Mouse (Mus musculus) heart, adult 2 months (tissue): ENCODE measurements around the gene Alg11. TPM values are rescaled to one million over a fixed set of nuclear protein-coding genes. Genes with fewer than 3 reads are reported as not detected.

ENCODE experiments used
- DNase-seq, 2 experiments: peaks; one replicate each; pipeline ENCODE4 v3.0.0; 2021
- H3K27ac ChIP-seq: fragments of 200-600 bp; 2 replicates; pipeline ENCODE4 v1.8.1; 2022
- H3K27me3 ChIP-seq: fragments of 200-500 bp; 2 replicates; pipeline ENCODE4 v1.6.1; 2012; ENCODE audit warnings: mild to moderate bottlenecking, low read length, inconsistent platforms, mixed read lengths; ENCODE audit not compliant: control insufficient read depth, insufficient read depth
- H3K36me3 ChIP-seq: fragments of 200-500 bp; 2 replicates; pipeline ENCODE4 v1.6.1; 2012; ENCODE audit warnings: low read length, inconsistent platforms; ENCODE audit not compliant: control insufficient read depth, insufficient read depth
- H3K4me1 ChIP-seq: fragments of 200-500 bp; 2 replicates; pipeline ENCODE4 v1.6.1; 2011; ENCODE audit warnings: low read length; ENCODE audit not compliant: control insufficient read depth, insufficient read depth
- H3K4me3 ChIP-seq: fragments of 200-600 bp; 2 replicates; pipeline ENCODE4 v1.8.1; 2022
- H3K79me2 ChIP-seq: fragments of 200-500 bp; replicated peaks from 2 replicates; pipeline ENCODE4 v1.6.1; 2012; ENCODE audit warnings: mild to moderate bottlenecking, inconsistent platforms, low read length, moderate library complexity, mixed read lengths; ENCODE audit not compliant: control insufficient read depth, insufficient read depth
- H3K9ac ChIP-seq: fragments of 200-500 bp; 2 replicates; pipeline ENCODE4 v1.6.1; 2012; ENCODE audit warnings: low read depth, mild to moderate bottlenecking, control low read depth, inconsistent platforms, low read length, mixed read lengths
- CTCF ChIP-seq: fragments of 200-600 bp; IDR thresholded peaks from 2 replicates; pipeline ENCODE4 v1.8.1; 2022; ENCODE audit warnings: antibody characterized with exemption, mild to moderate bottlenecking, moderate library complexity
- EP300 ChIP-seq: fragments of 200-500 bp; IDR thresholded peaks from 2 replicates; pipeline ENCODE4 v1.6.1; 2011; ENCODE audit warnings: low read depth, low read length, control low read depth; ENCODE audit not compliant: insufficient read depth
- POLR2A ChIP-seq: fragments of 200-500 bp; IDR thresholded peaks from 2 replicates; pipeline ENCODE4 v1.6.1; 2011; ENCODE audit warnings: mild to moderate bottlenecking, low read depth, low read length, control low read depth; ENCODE audit not compliant: insufficient read depth
- WGBS: fragments of 180-500 bp; shearing (Covaris S2); methylation state at CpG from one replicate; pipeline ENCODE4 v1.1.7; 2018; 5-methylcytosine and 5-hydroxymethylcytosine counted together
- intact Hi-C: fragments of 180-260 bp; cut with DNase I; formaldehyde crosslinking; loops from one replicate; pipeline ENCODE4 v1.15.1; 2025
- polyA plus RNA-seq: library from polyadenylated mRNA; depleted of rRNA; stranded (reverse); fragments of >200 nt; gene quantifications from 2 replicates; pipeline ENCODE4 v1.2.3, GENCODE M21; 2012
- total RNA-seq, 2 experiments: library from RNA; stranded (reverse); gene quantifications; 2 replicates each; pipeline ENCODE4 v1.2.3; 2021

The Alg11 gene
- total and polyA plus RNA-seq, 3 experiments = 3.3 to 8.1 (median 7.7) TPM

DNA sequence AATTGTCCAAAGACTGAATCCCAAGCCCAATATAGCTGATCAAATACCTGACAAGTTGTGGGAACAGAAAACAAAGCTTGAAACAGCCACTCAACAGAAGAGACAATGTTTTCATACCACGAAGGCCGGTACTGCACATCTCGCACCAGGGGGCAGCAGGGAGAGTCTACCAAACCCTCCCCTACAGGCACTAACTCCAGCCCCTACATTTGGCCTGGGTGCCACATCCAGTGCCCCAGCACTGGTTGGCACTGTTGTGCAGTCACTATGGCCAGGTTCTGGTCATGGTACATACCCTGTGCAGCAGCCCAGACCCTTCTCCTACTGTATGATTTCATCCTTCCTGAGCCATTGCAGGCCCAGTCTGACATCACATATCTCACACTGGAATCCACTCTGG lies 31.5 kb upstream of the Alg11 start:
- no peak overlapping the region for H3K27ac ChIP-seq
- H3K4me1 ChIP-seq = no peaks in the 10 kb centered on the region
- H3K27me3 ChIP-seq = no peaks in the 10 kb centered on the region
- no peak for TF ChIP-seq POLR2A
- TF ChIP-seq CTCF = no peak
- no peak for TF ChIP-seq EP300
- no peak for DNase-seq
- H3K36me3 ChIP-seq = no peaks in the 10 kb centered on the region
- H3K4me3 ChIP-seq = no peak overlapping the region
- no peak overlapping the region for H3K9ac ChIP-seq
- 85% methylated on average over 3 of the region's 3 CpGs for WGBS
- H3K79me2 ChIP-seq = no peaks in the 10 kb centered on the region
- intact Hi-C loops = no loop called here

DNA sequence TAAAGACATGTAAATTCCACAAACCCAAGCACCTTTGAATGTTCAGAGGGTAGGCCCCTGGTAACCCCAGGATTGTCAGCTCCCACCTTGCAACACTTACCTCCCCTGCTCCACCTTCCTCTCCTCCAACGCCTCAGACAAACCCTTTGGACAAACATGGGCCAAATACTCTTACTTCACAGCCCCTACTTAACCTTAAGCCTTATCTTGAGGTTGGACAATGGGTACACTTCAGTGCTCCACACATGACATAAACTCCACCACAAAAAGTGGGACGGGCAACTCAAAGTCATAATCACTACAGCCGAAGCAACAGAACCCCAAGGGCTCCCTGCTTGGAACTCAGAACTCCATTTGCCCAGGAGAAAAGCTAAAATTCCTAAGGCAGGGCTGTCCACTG lies 29.5 kb upstream of the Alg11 start:
- Histone ChIP-seq H3K36me3 (no peaks in the 10 kb centered on the region), H3K27ac (no peak overlapping the region), H3K4me3 (no peak overlapping the region), H3K27me3 (no peaks in the 10 kb centered on the region), H3K9ac (no peak overlapping the region), H3K4me1 (no peaks in the 10 kb centered on the region), H3K79me2 (no peaks in the 10 kb centered on the region)
- 78% methylated on average over 3 of the region's 3 CpGs for WGBS
- TF ChIP-seq POLR2A = no peak
- no peak for TF ChIP-seq EP300
- no peak for TF ChIP-seq CTCF
- no peak for DNase-seq
- intact Hi-C loops = no loop called here

GRCm38 (mm10) chr8:22036137-22036536 lies 24.4 kb upstream of the Alg11 start:
- Histone ChIP-seq H3K4me1 (no peaks in the 10 kb centered on the region), H3K27ac (no peak overlapping the region), H3K4me3 (no peak overlapping the region), H3K9ac (no peak overlapping the region), H3K36me3 (no peaks in the 10 kb centered on the region), H3K27me3 (no peaks in the 10 kb centered on the region), H3K79me2 (no peaks in the 10 kb centered on the region)
- WGBS = 88% methylated on average over 9 of the region's 9 CpGs
- intact Hi-C loops = no loop called here
- no peak for TF ChIP-seq POLR2A
- TF ChIP-seq EP300 = no peak
- no peak for DNase-seq

DNA sequence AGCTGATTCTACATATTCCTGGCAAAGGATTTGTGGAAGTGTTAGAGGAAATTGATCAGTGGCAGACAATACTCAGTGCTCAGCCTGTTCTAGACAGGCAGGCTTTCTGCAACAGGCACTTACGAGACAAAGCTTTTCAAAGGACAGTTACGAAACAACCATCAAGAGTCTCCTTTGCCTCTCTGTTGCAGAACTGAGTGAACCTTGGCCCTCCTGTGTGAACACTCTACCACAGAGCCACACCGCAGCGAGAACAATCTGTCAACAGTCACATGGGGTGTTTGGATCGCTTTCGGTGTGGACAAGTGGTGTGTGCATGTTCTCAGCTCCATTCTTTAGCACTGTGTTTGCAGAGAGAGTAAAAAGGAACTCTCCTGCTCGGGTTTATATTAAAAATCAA lies 23.5 kb upstream of the Alg11 start:
- TF ChIP-seq CTCF (no peak), EP300 (no peak), POLR2A (no peak)
- 68% methylated on average over 7 of the region's 7 CpGs for WGBS
- Histone ChIP-seq H3K9ac (no peak overlapping the region), H3K36me3 (no peaks in the 10 kb centered on the region), H3K4me1 (no peaks in the 10 kb centered on the region), H3K27ac (no peak overlapping the region), H3K79me2 (no peaks in the 10 kb centered on the region), H3K4me3 (no peak overlapping the region), H3K27me3 (no peaks in the 10 kb centered on the region)
- no peak for DNase-seq
- intact Hi-C loops = no loop called here

GRCm38 (mm10) chr8:22039468-22040152 lies 20.9 kb upstream of the Alg11 start:
- Histone ChIP-seq H3K36me3 (no peaks in the 10 kb centered on the region), H3K4me3 (no peak overlapping the region), H3K79me2 (no peaks in the 10 kb centered on the region), H3K9ac (no peak overlapping the region), H3K27ac (no peak overlapping the region), H3K4me1 (no peaks in the 10 kb centered on the region), H3K27me3 (no peaks in the 10 kb centered on the region)
- intact Hi-C loops = no loop called here
- TF ChIP-seq CTCF (no peak), POLR2A (no peak), EP300 (no peak)
- DNase-seq = no peak
- WGBS = 16% methylated on average over 15 of the region's 15 CpGs

GRCm38 (mm10) chr8:22040153-22040509 lies 20.4 kb upstream of the Alg11 start:
- H3K27ac ChIP-seq = no peak overlapping the region
- no peaks in the 10 kb centered on the region for H3K27me3 ChIP-seq
- intact Hi-C loops = no loop called here
- H3K9ac ChIP-seq = no peak overlapping the region
- H3K4me3 ChIP-seq = no peak overlapping the region
- DNase-seq = no peak
- no peaks in the 10 kb centered on the region for H3K4me1 ChIP-seq
- TF ChIP-seq EP300 = no peak
- no peak for TF ChIP-seq CTCF
- no peak for TF ChIP-seq POLR2A
- WGBS = 44% methylated on average over 6 of the region's 6 CpGs
- no peaks in the 10 kb centered on the region for H3K79me2 ChIP-seq
- no peaks in the 10 kb centered on the region for H3K36me3 ChIP-seq
